Mouse (Mus musculus) spleen, embryonic (tissue): ENCODE data around the gene Ppp2r5c.

Source experiments
- CTCF ChIA-PET: fragments of 350-600 bp; sonication (Branson Sonifier 250); formaldehyde crosslinking; loops from one replicate; lab custom pipeline; 2022; lab: Charles Lee

Gene Ppp2r5c

DNA sequence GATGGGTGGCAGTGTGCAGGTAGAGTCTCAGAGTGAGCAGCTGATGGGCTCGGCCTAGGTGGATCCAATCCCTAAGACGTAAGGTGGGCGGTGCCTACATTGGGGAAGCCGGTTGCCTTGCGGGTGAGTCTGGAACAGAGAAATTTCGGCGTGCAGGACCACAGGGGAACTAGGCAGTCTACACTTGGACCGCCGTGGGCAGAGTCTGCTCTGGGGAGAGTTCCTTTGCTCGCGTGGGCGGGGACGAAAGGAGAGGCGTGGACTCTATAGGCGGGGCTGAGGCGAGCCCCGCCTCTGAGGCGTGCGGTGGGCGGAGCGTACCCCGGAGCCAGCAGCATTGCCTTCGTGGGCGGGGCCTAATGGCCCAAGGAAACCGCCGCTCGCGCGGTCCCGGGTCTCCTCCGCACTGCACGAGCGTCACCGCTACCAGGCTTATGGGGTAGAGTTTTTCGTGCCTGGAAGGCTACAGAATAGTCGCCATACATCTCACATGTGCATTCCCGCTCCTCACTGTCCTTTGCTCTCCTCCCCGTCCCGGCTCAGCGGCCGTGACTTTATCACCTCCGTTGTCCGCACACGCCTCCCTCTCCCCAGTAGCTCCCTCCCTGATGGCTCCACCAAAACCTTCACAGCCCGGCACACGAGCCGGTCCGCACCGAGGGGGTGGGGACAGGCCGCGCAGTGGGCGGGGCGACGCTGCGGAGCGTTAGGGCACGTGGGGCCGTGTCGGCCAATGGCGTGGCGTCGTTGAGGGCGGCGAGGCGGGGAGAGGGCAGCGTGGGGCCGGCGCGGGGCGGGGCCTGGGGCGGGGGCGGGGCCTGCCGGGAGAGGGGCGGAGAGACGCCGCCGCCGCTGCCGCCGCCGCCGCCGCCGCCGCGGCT is at the start of gene Ppp2r5c:
Ppp2r5c (plus strand) TSS at position 831 of the 881 bp plus-strand sequence.
- CTCF ChIA-PET, result interaction anchor here (0.6 kb wide), 1 partner anchor 393 kb away, joined by 3 read pairs; no protein-coding TSS in a partner anchor

DNA sequence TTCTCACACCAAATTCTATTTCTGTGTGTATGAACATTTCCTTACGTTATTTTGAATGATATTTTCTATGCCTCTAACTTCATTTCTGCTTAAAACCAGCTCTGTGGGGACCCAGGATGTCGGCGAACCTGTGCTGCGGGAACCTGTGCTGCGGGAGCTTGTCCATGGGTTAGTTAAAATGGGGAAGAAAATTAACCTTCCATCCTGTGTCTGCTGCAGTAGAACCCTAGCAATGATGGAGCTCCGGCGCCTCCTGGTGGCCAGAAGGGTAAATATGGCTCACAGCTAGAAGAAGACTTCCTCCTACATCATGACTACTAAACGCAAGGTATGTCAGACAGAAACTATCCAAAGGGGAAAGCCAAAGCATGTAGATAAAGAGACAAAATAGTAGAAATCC is 48.6 kb upstream of the Ppp2r5c start:
- CTCF ChIA-PET, result no interaction called here

DNA sequence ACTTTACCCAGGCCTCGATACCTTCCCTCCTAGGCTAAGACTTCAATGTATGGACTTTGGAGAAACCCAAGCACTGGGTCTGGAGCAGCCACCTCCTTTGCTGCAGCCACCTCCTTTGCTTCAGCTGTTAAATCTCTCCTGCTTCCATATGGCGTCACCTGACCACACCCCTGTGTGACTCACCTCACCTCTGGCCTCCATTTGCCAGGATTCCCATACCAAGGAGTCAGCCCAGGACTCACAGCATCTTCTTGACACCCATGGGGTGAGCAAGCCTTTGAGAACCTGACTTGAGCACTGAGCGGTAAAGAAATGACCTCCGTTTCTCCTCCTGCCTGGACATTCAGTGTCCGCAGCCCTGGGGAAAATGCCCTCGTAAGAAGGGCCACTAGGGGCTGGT is 47.8 kb upstream of the Ppp2r5c start:
- CTCF ChIA-PET, result interaction anchor here (0.6 kb wide), 1 partner anchor 1210 kb away, joined by 4 read pairs; no protein-coding TSS in a partner anchor

DNA sequence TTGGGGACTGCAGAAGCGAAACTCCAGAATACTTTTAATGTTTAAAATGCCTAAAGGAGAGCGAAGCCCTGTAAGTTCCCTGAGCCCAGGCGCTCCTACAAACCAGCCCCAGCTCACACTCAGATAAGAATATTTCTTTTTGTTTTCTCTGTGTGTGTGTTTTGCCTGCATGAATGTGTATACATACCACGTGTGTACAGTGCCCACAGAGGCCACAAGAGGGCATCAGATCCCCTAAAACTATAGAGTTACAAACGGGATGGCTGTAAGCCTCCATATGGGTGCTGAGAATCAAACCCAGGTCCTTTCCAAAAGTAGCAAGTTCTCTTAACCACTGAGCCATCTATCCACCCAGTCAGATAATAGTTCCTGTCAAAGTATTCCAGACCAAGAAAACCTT is 46.0 kb upstream of the Ppp2r5c start:
- CTCF ChIA-PET, result interaction anchor here (0.8 kb wide), 1 partner anchor 358 kb away, joined by 22 read pairs; no protein-coding TSS in a partner anchor

DNA sequence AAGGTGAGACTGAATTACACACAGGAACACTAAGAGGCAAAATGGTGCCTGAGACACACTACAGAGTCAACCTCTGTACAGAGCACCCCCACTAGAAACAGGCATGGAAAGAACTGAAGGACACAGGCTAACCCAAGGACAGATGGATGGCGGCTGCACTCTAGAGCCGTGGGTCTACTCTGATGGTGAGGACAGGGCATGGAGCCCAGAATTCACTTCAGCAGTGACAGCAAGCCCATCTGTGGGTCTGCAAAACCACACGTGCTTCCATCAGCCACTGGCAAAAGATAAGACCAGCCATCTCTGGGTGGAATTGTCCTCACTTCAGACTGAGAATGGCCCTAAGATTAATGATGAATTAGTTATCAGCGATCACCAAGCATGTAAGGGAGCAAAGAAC is 45.0 kb upstream of the Ppp2r5c start:
- CTCF ChIA-PET, result no interaction called here

DNA sequence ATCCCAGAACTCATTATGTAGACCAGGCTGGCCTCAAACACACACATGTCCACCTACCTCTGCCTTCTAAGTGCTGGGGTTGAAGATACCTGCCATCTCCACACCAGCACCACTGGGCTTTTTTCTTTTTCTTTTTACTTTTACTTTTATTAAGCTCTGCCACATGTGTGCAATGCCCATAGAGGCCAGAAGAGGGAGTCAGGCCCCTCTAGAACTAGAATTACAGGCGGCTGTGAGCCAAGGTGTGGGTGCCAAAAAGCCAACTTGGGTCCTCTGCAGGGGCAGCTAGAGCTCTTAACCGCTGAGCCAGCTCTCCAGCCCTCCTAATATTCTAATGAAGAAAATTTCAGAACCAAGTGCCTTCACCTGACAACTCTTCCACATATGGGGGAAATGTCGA is 30.7 kb upstream of the Ppp2r5c start:
- CTCF ChIA-PET, result no interaction called here

DNA sequence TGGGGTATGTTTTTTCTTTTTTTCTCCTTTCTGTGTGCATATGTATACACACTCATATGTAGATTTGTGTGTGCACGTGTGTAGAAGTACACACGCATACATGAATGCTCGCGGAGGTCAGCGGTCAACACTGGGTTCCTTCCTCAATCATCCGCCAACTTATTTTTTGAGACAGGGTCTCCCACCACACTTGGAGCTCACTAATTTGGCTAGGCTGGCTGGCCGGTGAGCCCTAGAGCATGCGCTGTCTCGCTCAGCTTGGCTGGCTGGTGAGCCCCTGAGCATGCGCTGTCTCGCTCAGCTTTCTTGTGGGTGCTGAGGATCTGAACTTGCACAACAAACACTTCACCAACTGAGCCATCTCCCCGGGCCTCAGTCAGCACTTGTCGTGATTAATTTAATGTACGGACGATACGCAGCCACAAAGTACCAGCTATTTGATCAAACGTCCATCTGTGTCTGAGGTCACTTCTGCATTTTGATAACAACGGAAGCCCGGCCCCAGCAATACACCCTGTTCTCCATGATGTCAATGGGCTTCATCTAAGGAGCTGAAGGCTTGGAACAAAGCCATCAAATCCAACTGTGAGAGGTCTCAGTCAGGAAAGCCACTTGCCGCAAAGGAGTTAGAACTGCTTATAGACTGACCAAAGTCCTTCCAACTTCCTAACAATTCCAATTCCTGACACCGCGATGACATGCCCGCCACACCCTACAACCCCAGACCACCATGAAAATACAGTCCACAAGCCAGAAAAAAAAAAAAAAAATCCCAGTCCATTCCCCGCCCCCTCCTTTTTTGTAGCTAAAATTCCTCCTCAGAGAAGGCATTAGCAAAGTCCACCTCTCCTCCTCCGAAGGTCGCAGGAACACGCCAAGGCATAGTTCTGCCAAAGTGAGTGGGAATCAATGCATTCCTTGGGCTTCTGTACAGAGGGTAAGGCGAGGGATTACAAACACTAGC is 29.6 kb upstream of the Ppp2r5c start:
- CTCF ChIA-PET, result interaction anchor here (0.6 to 0.7 kb wide), 2 partner anchors 426 to 915 kb away, joined by 3 read pairs; no protein-coding TSS in a partner anchor

DNA sequence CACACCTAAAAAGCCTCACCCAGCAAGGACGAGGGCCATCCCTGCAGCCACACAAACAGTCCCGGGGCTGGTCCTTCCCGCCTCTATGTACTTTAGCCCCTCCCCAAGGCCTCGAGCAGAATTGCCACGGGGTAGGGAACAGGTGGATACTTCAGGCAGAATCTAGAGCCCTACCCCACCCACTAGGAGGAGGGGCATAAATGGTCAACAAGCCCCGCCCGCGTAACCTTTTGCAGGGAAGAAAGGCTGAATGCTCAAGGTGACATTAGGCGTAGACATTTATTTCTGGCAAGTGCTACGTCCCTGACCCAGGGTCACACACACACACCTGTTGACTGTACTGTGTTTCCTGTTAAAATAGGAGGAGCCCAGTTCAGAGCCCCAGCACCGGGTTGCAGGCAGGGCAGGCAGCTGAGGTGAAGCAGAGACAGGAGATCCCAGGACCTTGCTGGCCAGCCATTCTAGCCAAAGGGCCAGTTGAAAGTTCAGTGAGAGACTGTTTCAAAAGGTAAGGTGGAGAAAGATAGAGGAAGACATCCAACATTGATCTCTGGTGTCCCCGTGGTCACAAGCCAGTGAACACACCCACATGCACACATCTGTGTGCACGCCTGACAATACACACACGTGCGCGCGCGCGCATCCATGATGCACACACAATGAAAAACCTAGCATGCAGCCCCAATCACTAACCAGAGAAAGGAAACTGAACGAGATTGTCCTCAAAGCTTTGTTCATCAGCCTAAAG is 28.8 kb upstream of the Ppp2r5c start:
- CTCF ChIA-PET, result interaction anchor here (0.7 kb wide), 1 partner anchor 426 kb away, joined by 3 read pairs; no protein-coding TSS in a partner anchor

DNA sequence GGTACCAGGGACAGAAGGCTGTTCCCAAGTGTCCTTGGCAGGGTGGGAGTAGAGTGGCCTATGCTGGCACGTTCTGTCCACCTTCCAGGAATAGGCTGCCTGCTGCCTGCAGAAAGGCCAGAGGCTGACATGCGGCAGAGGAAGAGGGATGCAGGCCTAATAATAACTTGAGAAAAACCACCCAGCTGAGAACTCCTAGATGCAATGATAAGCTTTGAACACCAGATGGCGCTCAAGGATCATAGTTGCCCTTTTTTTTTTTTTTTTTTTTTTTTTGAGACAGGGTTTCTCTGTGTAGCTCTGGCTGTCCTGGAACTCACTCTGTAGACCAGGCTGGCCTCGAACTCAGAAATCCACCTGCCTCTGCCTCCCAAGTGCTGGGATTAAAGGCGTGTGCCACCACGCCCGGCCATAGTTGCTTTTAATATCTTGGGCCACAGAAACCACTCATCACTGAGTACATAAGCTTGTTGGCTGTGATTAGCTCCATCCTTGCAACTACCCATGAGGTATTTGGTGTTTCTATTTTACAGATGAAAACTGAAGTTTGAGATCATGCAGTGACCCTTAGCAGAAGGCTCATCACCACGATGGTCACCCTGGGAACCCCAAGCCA is 28.1 kb upstream of the Ppp2r5c start:
- CTCF ChIA-PET, result no interaction called here

DNA sequence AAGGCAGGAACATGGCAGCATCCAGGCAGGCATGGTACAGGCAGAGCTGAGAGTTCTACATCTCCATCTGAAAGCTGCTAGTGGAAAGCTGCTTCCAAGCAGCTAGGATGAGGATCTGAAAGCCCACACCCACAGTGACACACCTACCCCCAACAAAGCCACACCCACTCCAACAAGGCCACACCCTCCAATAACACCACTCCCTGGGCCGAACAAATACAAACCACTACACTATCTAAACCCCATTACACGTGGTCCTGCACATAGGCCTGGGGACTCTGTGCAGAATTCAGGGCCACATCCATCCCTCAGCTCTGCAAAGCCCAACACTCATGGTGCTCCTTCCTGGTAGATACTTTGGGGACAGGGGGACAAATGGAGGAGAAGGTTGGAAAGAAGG is 27.0 kb upstream of the Ppp2r5c start:
- CTCF ChIA-PET, result no interaction called here

DNA sequence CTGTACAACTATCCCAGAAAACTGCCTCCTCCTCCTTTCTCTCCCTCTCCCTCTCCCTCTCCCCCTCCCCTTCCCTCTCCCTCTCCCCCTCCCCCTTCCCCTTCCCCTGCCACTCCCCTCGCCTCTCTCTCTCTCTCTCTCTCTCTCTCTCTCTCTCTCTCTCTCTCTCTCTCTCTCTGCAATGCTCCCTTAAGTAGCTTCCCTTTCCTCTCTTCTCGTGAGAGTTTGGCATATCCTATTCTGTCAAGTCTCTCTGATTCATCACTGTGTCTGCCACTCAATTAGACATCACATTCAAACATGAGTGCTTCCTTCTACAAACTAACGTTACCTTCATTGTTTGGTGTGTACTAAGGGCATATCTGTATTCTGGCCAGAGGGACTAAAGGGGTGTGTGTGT is 25.6 kb upstream of the Ppp2r5c start:
- CTCF ChIA-PET, result interaction anchor here (0.7 kb wide), 2 partner anchors 15 to 111 kb away, joined by 3 to 12 read pairs; no protein-coding TSS in a partner anchor

DNA sequence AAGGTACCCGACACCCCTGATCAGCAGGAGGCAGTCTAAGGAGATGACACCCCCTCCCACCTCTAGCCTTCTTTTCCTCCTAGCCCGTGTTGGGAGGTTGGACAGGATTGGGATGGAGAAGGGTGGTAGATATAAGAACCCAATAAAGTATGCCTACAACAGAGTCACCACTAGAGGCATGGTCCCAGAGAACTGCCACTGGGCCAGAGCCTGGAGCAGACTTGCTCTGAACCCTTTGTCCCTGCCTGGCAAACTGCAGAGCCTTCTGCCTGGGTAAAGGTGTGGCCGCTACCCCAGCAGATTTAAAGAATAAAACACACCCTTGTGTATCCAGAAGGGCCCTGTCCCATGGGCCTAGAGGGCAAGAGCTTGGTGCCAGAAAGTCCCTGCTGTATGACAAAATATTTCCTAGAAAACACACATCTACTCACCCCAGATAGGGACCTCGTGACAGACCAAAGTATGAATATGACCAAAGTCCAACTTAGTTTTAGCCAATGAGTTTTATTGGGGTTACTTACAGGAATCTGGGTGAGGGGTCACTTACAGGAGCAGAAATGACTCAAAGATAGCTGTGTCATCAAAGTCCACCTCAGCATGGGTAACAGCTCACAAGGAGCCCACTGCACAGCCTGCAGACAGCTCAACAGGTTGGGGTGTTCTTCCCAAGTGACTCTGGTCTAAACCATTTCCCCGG is 22.8 kb upstream of the Ppp2r5c start:
- CTCF ChIA-PET, result no interaction called here

DNA sequence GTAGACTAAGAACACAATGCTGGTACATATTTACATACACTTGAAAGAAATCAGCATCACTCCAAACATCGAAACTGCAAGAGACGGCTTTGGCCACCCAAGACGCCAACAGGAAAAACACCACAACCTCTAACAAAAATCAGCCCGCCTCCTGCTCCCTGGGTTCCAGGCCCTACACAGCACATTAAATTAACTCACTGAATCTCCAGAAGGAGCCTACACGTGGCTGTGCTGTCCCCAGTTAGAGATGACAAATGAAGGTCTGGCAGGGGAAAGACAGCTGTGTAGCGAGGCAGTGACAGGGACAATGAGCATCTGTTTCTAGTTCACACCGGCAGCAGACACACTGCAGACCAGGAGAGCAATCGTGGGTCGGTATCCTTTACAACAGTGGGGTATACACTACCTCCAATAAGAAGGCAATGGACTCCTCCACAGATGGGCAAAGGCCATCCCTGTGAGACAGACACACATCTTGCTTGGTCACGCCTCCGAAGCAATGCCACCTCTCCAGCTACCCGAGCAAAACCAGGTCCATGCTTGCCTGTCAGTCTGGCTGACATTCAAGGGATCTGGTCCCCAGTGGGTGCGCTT is 20.4 kb upstream of the Ppp2r5c start:
- CTCF ChIA-PET, result no interaction called here

DNA sequence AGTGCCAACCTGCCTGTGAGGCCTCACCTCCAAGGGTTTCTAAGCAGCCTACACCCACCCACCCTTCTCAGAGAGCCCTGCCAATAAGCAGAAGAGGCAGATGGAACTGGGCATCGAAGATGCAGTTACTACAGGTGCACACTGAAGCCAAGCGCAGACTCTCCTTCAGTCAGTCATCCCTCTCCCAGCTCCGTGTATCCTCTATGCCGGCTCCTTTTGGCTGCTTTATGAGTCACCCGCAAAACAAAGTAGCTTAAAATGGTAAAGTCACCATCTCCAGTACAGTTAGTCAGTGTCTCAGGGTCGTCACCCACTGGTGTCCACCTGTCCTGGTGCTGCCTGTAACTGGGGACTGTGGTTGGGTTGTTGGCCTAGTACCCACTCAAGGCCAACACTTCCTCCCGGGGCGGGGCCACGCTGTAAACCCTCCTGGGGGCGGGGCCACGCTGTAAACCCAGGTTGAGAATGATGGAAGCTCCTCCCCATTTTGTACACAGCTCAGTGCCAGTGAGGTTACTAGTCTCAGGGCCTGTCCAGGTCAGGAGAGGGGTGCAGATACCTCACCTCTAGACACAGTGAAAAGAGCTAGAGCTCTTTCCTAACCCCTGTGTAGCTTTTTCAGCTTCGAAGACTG is 17.5 kb upstream of the Ppp2r5c start:
- CTCF ChIA-PET, result no interaction called here

DNA sequence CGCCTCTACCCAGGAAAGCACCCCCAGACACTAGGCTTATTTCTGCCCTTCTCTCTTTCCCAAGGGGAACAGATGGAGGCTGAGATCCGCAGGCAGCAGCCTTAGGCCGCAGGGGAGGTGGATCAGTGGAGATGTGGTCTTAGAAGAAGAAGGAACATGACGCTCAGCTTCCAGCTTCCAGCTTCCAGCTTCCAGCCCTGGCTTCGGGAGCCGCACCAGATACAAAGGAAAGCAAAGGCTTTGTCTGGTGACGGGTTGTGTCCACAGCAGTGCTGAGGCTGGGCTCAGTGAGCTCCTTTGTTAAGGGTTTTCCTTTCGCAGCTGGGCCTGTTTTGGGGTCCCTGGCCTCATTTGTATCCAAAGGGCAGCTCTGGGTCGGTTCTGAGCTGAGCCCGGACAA is 16.9 kb upstream of the Ppp2r5c start:
- CTCF ChIA-PET, result no interaction called here

DNA sequence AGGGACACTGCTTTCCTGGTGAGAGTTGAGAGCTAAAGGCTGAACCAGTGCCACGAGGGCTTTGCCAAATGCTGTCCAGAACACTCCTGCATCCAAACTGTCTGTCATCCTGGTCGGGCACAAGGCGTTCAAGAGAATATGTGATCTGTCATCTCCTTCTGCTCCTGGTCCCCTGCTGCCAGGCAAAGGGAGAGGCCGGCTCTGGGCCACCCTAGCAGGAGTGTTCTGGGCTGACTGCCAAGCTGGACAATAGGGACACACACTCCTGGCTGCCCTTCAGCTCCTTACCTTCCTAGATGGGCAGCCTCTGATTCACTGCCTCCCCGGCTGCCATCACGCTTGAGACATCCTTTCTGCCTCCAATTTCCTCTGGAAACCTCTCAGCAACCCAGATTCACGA is 15.1 kb upstream of the Ppp2r5c start:
- CTCF ChIA-PET, result interaction anchor here (0.6 kb wide), 1 partner anchor 491 kb away, joined by 3 read pairs; no protein-coding TSS in a partner anchor

DNA sequence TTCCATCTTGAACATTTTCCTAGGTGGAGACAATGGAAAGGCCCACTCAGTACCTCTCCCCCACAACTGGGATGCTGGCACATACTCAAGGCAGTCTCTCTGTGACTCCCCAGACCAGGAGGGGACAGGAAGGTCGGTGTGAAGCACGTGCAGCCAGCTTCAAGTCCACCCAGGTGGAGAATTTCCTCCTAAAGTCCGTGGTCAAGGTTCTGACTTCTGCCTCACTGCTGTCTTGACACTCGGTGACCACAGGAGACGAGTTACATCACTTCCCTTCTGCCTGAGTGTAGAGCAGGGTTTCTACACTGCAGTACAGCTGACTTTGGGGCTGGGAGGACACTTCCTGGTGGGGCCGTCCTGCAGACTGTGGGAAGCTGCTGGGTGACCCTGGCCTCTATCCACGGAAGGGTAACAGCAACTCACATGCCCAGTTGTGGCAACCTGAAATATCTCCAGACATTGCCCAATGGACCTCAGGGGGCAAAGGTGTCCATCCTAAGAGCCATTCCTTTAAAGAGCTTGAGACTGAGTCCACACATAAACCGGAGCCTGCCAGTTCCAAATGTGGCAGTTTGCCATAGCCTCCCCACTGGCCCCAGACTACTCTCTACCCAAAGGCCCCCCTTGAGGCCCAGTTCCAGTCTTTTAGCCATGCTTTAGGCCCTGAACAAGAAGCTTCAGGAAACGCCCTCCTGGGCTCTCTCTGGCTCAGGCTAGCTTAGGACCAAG is 10.1 kb upstream of the Ppp2r5c start:
- CTCF ChIA-PET, result interaction anchor here (0.6 kb wide), 1 partner anchor 15 kb away, joined by 12 read pairs; no protein-coding TSS in a partner anchor

DNA sequence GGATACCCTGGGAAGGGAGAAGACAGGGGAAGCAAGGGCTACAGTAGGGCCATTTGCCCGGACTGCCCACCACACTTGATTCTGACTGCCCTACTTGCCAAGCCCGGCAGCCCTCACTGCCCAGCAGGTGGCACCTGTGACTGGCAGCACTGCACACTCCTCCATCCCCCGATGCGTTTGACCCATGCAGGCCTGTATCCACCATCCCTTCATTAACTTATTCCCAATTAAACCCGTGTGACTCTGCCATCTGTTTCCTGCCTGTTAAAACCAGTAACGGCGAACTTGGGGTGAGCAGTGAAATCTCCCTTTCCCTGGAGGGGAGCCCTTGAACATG is 9.6 kb upstream of the Ppp2r5c start:
- CTCF ChIA-PET, result interaction anchor here (0.5 kb wide), 1 partner anchor 405 kb away, joined by 5 read pairs; no protein-coding TSS in a partner anchor
